Mouse (Mus musculus) heart, postnatal 10 days (tissue): ENCODE results near the gene Xrcc4. TPM values are rescaled to one million over a fixed set of nuclear protein-coding genes. Genes with fewer than 3 reads are reported as not detected.

Experiments used
- DNase-seq, 2 experiments: peaks; one replicate each; pipeline ENCODE4 v3.0.0; 2021
- intact Hi-C: fragments of 180-260 bp; cut with DNase I; formaldehyde crosslinking; loops from one replicate; pipeline ENCODE4 v1.15.1; 2025
- total RNA-seq, 2 experiments: library from RNA; stranded (reverse); gene quantifications; 2 replicates each; pipeline ENCODE4 v1.2.3; 2021

The Xrcc4 gene
- total RNA-seq, 2 experiments from 2014 or later: 11.4 to 13.1 TPM

DNA sequence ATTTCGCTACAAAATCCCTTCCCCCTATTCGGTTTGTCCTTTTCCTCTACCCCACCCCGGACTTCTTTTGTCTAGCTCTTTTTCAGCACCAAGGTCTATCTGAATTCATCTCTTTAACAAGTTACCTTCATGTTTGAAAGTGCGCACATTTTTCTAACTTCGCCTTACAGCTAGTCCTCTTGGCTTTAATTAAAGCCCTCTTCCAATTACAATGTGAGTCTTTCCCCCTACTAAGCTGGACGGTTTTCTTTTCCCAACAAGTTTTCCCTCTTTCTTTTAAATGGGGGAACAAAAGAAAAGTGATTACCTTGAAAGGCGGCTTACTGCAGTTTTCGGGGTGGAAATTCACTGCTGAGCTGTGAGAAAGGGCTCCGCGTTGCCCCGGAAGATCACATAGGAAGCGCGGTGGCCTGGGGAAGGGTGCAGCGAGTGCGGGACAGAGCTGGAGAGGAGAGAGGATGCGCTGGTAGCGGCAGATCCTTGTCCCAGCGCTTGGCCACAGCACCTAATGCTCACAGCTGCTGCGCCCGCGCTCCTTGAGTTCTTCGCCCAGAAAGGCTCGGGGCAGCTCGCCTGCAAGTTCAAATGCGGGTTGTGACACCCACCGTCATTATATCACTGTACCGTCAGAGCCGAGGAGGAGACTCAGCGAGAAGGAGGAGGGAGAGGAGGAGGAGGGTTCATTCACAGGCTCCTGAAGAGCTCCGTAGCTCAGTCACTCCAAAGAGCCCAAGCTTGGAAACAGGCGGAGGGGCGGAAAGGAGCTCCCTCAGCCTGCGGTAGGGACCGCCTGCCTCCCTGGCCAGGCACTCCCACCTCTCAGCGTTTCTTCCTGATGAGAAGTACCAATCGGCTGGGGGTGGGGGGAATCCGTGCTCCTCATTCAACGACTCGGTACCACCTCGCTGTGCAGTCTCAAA is 347.4 kb downstream of the Xrcc4 start, which contains the start of gene Vcan:
Gene Vcan (minus strand): TSS at position 744 of the 920 bp plus-strand sequence.
- intact Hi-C loops: loop anchor here (2.0 to 5.0 kb wide), 3 partner anchors 345 to 1095 kb away; partner anchors contain the start of genes Tmem167 and Xrcc4
- peak; percentile 59 to 72 for DNase-seq

- intact Hi-C loops: loop anchor here (2.0 to 5.0 kb wide), 3 partner anchors 346 to 1096 kb away; partner anchors contain the start of genes Tmem167 and Xrcc4
- DNase-seq: peak; percentile 52 to 64
Measured at GRCm38 (mm10) chr13:89741116-89741551, 348.3 kb downstream of the Xrcc4 start.

GRCm38 (mm10) chr13:89740243-89741115 is 348.9 kb downstream of the Xrcc4 start:
- DNase-seq: peak; percentile 84

DNA sequence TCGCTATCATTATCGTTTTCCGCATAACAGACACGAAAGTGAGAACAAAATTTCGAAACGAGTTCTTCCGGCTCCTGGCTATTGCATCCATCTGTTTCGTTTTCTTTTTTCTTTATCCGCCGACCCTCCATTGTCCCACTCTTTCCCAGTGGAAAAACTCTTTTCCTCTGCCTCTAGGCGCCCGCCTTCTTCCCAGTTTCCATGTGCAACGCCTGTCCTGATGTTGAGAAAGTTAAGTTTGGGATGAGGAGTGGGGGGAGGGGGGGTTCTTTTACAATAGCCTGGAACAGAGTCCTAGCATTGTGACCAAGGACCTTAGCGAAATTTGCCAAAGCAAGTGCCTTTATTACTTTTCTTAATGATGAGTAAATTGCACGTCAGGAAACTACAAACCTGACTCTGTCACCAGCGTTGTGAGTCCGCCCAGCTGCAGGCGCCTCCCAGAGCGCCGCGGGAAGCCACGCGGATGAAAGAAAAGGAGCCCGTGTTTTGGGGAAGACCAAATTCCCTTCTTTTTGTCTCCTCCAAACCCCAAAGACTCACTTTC is 349.6 kb downstream of the Xrcc4 start:
- intact Hi-C loops: loop anchor here (2.0 to 5.0 kb wide), 3 partner anchors 348 to 1097 kb away; partner anchors contain the start of genes Tmem167 and Xrcc4
- no peak for DNase-seq

More at GRCm38 (mm10) chr13:89740243-89741115, 348.9 kb downstream of the Xrcc4 start:
- intact Hi-C loops: loop anchor here (2.0 to 5.0 kb wide), 3 partner anchors 347 to 1096 kb away; partner anchors contain the start of genes Tmem167 and Xrcc4

DNA sequence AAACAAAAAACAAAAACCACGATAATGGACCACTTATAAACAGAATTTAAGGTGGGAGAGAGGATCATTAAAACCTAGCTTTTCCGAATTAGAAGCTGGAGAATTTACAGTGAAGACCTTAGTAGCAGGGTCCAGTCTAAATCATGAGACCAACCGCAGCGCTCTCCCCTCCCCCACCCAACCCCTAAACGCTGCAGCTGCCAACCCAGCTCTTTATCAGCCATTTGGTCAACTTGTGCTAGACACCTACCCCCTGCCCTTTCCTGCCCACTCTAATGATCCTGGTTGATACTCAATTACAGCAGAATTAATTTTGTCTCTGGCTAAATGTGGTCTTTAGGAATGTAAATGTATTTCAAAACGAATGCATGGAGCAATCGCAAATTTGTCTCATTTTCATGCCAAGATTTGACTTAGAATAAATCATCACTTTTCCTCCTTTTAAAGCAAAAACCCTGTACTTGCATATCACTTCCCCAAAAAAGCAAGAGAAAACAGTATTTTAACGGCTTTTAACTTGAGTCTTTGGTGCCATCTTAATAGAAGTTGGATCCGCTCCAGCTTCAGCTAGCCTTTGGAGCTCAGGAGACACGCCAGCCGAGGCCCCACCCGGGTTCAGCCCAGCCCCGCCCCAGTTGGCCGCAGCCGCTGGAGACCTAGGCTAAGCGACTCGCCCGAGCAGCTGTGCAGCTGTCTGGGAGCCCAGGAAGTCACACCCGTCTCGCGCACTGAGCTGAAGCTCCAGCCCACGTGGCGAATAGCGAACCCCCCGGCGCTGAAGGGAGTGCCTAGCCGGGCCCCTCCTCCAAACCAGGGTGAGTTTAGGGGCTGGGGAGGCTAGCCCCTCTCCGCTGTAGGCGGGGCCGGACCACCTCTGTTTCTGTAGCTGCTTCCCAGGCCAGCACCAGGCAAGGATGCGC is 350.4 kb downstream of the Xrcc4 start:
- peak; percentile 90 to 93 for DNase-seq
- intact Hi-C loops: no loop called here

DNA sequence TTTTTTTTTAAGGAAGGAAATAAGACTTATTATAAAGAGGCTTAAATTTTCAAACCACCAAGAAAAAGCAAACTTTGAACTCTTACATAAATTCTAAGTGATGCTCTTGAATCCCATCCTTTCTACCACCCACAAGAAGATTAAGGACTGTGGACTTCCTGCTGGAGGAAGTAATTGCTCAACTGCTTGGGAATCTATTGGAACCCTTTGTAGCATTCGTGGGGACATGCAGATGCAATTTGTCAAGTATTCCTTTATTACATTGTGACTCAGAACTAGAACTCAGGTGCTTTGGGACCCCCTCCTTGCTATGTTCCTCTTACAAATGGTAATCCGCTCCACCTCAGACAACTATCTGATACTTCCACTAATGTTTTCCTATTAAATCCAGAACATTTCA is 351.1 kb downstream of the Xrcc4 start:
- intact Hi-C loops: no loop called here
- no peak for DNase-seq

DNA sequence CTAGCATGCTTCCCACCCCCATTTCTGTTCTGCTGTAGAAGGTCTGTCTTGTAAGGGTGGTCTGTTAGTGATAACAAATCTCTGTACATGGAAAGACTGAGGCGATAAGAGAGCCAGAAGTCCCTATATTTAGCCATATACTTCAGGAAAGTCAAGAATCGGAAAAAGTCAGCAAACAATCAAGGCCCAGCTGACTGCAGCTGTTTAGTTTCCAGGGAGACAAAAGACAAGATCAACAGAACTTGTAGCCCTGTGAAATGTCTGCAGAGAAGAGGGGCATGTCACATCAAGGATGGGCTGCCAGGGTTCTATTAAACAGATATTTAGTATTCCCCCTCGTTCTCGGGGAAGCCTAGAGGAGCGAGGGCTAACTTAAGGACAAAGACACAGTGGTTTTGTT is 354.3 kb downstream of the Xrcc4 start:
- intact Hi-C loops: no loop called here
- peak; percentile 48 to 53 for DNase-seq

- DNase-seq: no peak
- intact Hi-C loops: no loop called here
Measured at GRCm38 (mm10) chr13:89726492-89726891, 362.9 kb downstream of the Xrcc4 start.

Other genes starting within 250 kb of the Xrcc4 start
- gene Tmem167, start 485 bp downstream of the Xrcc4 start, total RNA-seq: 10 to 100 TPM; 12.9 to 14.2 TPM